Mouse (Mus musculus): Measurements from ENCODE around the gene Scd3. TPM values are rescaled to one million over a fixed set of nuclear protein-coding genes. Genes with fewer than 3 reads are reported as not detected.
"Not testable (repeated sequence)": the region's sequence is repeated elsewhere in the genome, so short reads cannot be mapped to it uniquely, and the experiment has no call there.

The Scd3 gene
- polyA plus RNA-seq, 1 experiment from 2014 or later, result 0.93 TPM

GRCm38 (mm10) chr19:44245761-44246171 is 42.7 kb downstream of the Scd3 start:
- Histone ChIP-seq H3K36me3 (no peaks in the 10 kb centered on the region), H3K4me1 (peaks cover 26% of the 10 kb centered on the region), H3K9me3 (replicated peaks) (no peaks in the 10 kb centered on the region), H3K9ac (no peak overlapping the region), H3K4me3 (no peak overlapping the region), H3K27me3 (no peaks in the 10 kb centered on the region), H3K27ac (no peak overlapping the region), H3K4me2 (replicated peaks) (0 out of 2 replicates have a peak overlapping the region, but pooled peaks have one; percentile 76)
- ATAC-seq (ENCODE audit: low FRiP score), result no peak
- WGBS, result 2% methylated on average over 5 of the region's 5 CpGs

DNA sequence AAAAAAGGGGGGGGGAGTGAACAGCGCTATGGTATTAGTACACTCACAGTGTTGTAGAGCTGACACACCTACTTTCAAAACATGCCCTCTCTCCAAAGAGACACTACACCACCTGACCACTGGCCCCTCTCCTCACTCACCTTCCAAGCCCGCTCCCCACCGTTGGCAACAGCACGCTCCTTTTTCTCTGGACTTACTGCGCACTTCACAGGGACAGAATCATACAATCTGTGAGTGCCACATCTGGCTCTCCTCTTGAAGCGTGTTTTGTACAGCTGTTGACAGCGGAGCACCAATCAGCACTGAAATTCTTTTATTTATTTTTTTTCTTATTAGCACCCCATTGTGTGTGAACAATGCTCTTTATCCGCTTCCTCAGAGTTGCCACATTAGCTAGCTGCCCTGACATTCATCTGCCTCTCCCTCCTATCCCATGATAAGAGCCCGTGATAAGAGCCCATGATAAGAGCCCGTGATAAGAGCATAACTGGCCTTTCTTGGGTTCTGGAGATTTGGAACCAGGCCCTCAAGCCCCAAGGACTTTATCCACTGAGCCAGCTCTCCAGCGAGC is 43.4 kb downstream of the Scd3 start:
- 42% methylated on average over 11 of the region's 11 CpGs for WGBS
- H3K4me1 ChIP-seq, result peaks cover 26% of the 10 kb centered on the region
- 0 out of 2 replicates have a peak overlapping the region, but pooled peaks have one; percentile 27 for H3K9ac ChIP-seq
- no peaks in the 10 kb centered on the region for H3K9me3 ChIP-seq (replicated peaks)
- H3K36me3 ChIP-seq, result no peaks in the 10 kb centered on the region
- H3K4me2 ChIP-seq (replicated peaks), result peak overlapping the region; percentile 76
- no peak for ATAC-seq (ENCODE audit: low FRiP score)
- H3K27ac ChIP-seq, result no peak overlapping the region
- no peak overlapping the region for H3K4me3 ChIP-seq
- H3K27me3 ChIP-seq, result no peaks in the 10 kb centered on the region

DNA sequence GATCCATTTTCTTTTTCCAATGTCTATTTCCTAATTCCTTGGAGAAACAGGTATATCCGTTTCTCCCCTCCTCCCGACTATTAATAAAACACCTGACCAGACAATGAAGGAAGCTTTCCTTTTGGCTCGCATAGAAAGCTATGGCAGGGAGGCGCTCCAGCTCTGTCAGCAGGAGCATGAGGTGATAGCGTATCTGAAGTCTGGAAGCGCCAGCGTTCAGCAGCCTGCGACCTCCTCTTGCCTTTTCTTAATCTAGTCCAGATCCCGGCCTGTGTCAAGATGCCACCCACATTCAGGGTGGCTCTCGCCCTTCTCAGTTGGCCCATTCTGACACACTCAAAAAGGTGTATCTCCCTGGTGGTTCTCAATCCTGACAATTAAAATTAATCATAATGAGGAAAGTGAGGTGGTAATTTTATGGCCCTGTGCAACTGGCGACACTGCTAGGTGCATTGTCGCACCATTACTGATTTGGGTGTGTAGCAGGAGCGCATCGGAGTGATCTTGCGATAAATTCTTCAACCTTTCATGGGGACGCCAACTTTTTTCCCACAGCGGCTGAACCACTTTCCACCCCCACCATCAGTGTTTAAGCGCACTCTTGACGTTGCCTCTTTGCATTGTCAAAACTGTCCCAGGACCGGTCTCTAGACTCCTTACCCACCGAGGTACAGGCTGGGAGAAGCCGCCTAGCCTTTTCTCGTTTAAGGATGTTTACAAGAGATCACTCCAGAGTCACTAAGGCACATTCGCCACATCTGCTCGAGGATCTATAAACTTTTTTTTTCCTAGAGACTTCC is 44.4 kb downstream of the Scd3 start:
- Histone ChIP-seq H3K36me3 (no peaks in the 10 kb centered on the region), H3K4me3 (peak overlapping the region; percentile 44), H3K9ac (peak overlapping the region; percentile 61), H3K4me1 (peaks cover 26% of the 10 kb centered on the region), H3K9me3 (replicated peaks) (no peaks in the 10 kb centered on the region), H3K27ac (peak overlapping the region; percentile 94), H3K27me3 (no peaks in the 10 kb centered on the region), H3K4me2 (replicated peaks) (peak overlapping the region; percentile 76)
- ATAC-seq (ENCODE audit: low FRiP score), result peak; percentile 48; the same call in 1 of the 2 replicates
- 3% methylated on average over 25 of the region's 25 CpGs for WGBS

DNA sequence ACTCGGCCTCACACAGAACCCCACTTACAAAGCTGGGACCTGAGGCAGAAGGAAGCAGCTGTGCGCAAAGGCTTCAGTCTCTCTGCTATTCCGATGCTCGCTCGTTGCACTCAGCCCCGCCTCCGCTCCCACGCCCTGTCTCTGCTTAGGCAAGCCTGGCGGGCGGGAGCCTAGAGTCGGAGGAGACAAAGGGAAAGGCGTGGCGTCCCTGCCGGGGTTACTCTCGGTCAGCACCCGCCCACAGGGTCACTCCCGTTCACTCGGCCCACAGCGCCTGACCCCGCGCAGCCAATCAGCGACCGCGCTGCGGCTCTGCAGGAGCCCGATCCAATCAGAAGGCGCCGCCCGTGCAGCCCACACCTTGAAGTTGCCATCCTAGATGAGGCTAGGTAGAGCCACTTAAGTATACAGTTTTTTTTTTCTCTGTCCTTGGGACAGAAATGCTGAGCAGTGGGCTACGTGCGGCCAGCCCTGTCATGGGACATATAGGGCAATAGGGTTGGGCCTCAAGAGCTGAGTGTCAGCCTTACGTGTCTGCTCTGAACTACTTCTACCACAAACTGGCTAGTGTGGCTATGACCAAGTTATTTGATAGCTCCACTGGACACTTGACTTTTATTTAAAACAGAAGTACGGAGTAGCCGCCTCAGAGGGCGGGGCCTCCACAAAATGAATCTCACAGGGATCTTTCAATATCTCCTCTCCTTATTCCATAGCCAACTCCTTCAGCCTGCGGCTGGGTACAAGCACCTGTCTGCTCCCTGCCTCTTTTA is 45.2 kb downstream of the Scd3 start:
- ATAC-seq (ENCODE audit: low FRiP score), result peak; percentile 98
- Histone ChIP-seq H3K4me3 (peak overlapping the region; percentile 44), H3K36me3 (no peaks in the 10 kb centered on the region), H3K9me3 (replicated peaks) (no peaks in the 10 kb centered on the region), H3K27me3 (no peaks in the 10 kb centered on the region), H3K4me1 (peaks cover 26% of the 10 kb centered on the region), H3K27ac (peak overlapping the region; percentile 94), H3K4me2 (replicated peaks) (peak overlapping the region; percentile 76), H3K9ac (peak overlapping the region; percentile 61)
- 3% methylated on average over 36 of the region's 36 CpGs for WGBS

DNA sequence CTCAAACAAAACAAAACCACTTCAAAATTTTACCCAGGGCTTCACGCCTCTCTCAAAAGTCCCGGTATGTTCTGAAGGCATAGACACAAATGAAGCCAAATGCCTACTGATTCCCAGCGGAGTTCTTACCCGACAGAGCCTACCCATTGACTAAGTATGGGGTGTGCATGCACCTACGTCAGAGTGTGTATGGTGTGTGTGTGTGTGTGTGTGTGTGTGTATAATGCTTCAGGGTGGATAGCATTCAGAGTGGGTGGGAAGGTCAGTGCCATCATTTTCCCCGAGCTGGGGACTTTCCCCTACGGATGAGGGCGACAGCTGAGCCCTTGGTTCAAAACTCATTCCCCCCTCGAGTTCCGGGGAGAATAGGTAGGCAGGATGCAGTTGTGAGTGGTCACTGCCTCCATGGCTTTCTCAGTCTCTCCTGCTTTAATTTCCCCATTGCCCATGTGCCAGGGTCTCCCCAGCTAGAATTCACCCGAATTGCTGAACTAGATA is 45.8 kb downstream of the Scd3 start:
- Histone ChIP-seq H3K27me3 (no peaks in the 10 kb centered on the region), H3K36me3 (no peaks in the 10 kb centered on the region), H3K9ac (no peak overlapping the region), H3K4me2 (replicated peaks) (peak overlapping the region; percentile 76), H3K9me3 (replicated peaks) (no peaks in the 10 kb centered on the region), H3K4me1 (peaks cover 26% of the 10 kb centered on the region), H3K27ac (peak overlapping the region; percentile 94), H3K4me3 (peak overlapping the region; percentile 44; the same call in 1 of the 2 replicates)
- WGBS, result 69% methylated on average over 11 of the region's 11 CpGs
- ATAC-seq (ENCODE audit: low FRiP score), result no peak

- WGBS, result 92% methylated on average over 6 of the region's 6 CpGs
- H3K4me1 ChIP-seq, result peaks cover 24% of the 10 kb centered on the region
- H3K9me3 ChIP-seq (replicated peaks); H3K9ac ChIP-seq; H3K36me3 ChIP-seq; H3K4me2 ChIP-seq (replicated peaks); H3K27ac ChIP-seq; ATAC-seq (ENCODE audit: low FRiP score); H3K27me3 ChIP-seq; H3K4me3 ChIP-seq: not testable (repeated sequence)
Measured at GRCm38 (mm10) chr19:44251138-44251537, 48.1 kb downstream of the Scd3 start.

- no peak for ATAC-seq (ENCODE audit: low FRiP score)
- H3K4me2 ChIP-seq (replicated peaks), result no peak overlapping the region
- no peak overlapping the region for H3K27ac ChIP-seq
- no peaks in the 10 kb centered on the region for H3K9me3 ChIP-seq (replicated peaks)
- H3K27me3 ChIP-seq, result no peaks in the 10 kb centered on the region
- 73% methylated on average over 12 of the region's 12 CpGs for WGBS
- H3K36me3 ChIP-seq, result no peaks in the 10 kb centered on the region
- H3K4me1 ChIP-seq, result peaks cover 16% of the 10 kb centered on the region
- no peak overlapping the region for H3K4me3 ChIP-seq
- no peak overlapping the region for H3K9ac ChIP-seq
Measured at GRCm38 (mm10) chr19:44251936-44252558, 49.0 kb downstream of the Scd3 start.

GRCm38 (mm10) chr19:44254106-44254505 is 51.0 kb downstream of the Scd3 start:
- not testable (repeated sequence) for H3K27me3 ChIP-seq; H3K9me3 ChIP-seq (replicated peaks); H3K9ac ChIP-seq; H3K4me1 ChIP-seq; H3K4me3 ChIP-seq; H3K4me2 ChIP-seq (replicated peaks); ATAC-seq (ENCODE audit: low FRiP score); H3K36me3 ChIP-seq; H3K27ac ChIP-seq
- WGBS, result 84% methylated on average over 4 of the region's 4 CpGs

DNA sequence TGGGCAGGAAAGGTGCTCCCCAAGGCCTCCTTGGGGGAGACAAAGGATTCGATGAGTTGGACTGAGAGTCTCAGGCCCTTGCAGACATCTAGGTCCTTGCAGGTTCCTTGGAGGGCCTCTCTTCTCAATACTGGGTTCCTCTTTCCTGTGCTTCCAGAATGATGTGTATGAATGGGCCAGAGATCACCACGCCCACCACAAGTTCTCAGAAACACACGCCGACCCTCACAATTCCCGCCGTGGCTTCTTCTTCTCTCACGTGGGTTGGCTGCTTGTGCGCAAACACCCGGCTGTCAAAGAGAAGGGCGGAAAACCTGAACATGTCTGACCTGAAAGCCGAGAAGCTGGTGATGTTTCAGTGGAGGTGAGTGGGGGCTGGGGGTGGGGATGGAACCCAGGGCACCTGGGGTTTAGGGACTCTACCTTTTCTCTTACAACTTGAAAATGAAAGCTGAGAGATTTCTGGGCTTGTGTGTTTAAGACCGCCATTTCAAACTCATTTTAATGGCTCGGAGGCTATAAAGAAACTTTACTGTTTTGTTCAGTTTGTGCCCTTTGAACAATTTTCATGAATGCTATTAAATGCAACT is 54.4 kb downstream of the Scd3 start:
- Histone ChIP-seq H3K36me3 (no peaks in the 10 kb centered on the region), H3K27me3 (no peaks in the 10 kb centered on the region), H3K4me2 (replicated peaks) (no peak overlapping the region), H3K4me3 (no peak overlapping the region), H3K27ac (no peak overlapping the region), H3K9ac (no peak overlapping the region), H3K9me3 (replicated peaks) (no peaks in the 10 kb centered on the region), H3K4me1 (no peaks in the 10 kb centered on the region; the same call in 1 of the 2 replicates)
- 95% methylated on average over 13 of the region's 13 CpGs for WGBS
- no peak for ATAC-seq (ENCODE audit: low FRiP score)

GRCm38 (mm10) chr19:44259484-44259883 is 56.4 kb downstream of the Scd3 start:
- Histone ChIP-seq H3K27ac (no peak overlapping the region), H3K4me2 (replicated peaks) (no peak overlapping the region), H3K36me3 (no peaks in the 10 kb centered on the region), H3K4me3 (no peak overlapping the region), H3K9ac (no peak overlapping the region), H3K4me1 (no peaks in the 10 kb centered on the region), H3K27me3 (no peaks in the 10 kb centered on the region), H3K9me3 (replicated peaks) (no peaks in the 10 kb centered on the region)
- ATAC-seq (ENCODE audit: low FRiP score), result no peak
- WGBS, result 70% methylated on average over 4 of the region's 4 CpGs

DNA sequence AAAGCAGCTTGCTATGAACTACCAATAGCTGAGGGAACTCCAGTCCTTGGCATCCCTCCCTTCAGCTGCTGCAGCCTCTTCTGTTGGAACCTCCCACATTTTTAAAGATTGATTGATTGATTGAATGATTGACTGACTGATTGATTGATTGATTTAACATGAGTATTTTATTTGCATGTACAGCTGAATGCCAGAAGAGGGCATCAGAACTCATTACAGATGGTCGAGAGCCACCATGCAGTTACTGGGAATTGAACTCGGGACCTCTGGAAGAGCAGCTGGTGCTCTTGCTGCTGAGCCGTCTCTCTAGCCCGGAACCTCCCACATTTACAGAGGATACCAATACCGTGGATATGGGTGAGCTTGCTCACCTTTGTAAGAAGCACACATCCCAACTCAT is 57.4 kb downstream of the Scd3 start:
- H3K27ac ChIP-seq, result no peak overlapping the region
- no peak overlapping the region for H3K4me2 ChIP-seq (replicated peaks)
- H3K27me3 ChIP-seq, result no peaks in the 10 kb centered on the region
- H3K4me1 ChIP-seq, result 0 out of 2 replicates have a peak, but pooled peaks cover 4% of the 10 kb centered on the region
- no peaks in the 10 kb centered on the region for H3K36me3 ChIP-seq
- no peak overlapping the region for H3K4me3 ChIP-seq
- 88% methylated on average over 5 of the region's 5 CpGs for WGBS
- H3K9ac ChIP-seq, result no peak overlapping the region
- ATAC-seq (ENCODE audit: low FRiP score), result no peak
- H3K9me3 ChIP-seq (replicated peaks), result no peaks in the 10 kb centered on the region

Measured in hindbrain, embryonic 12.5 days (tissue).